Mouse (Mus musculus) frontal cortex, postnatal 14 days (tissue): ENCODE measurements around the gene Mfap2.

ENCODE experiments used
- DNase-seq, 2 experiments: peaks; one replicate each; pipeline ENCODE4 v3.0.0; 2022; ENCODE audit warnings: low spot score in 2 of 2

Gene Mfap2

GRCm38 (mm10) chr4:141010118-141010517 lies at the start of gene Mfap2:
Gene Mfap2 (plus strand): TSS chr4:141010418.
- DNase-seq: no peak

GRCm38 (mm10) chr4:140960781-140961466 lies 49.3 kb upstream of the Mfap2 start, which contains the start of gene Sdhb:
Gene Sdhb (plus strand): TSS chr4:140961203.
- DNase-seq: peak; percentile 95 to 96

- peak in 1 of 2 experiments; percentile 35 for DNase-seq
Observed at GRCm38 (mm10) chr4:140961467-140962206, 48.6 kb upstream of the Mfap2 start.

GRCm38 (mm10) chr4:140962207-140962909 lies 47.9 kb upstream of the Mfap2 start:
- no peak for DNase-seq

GRCm38 (mm10) chr4:140962950-140963349 lies 47.3 kb upstream of the Mfap2 start:
- no peak for DNase-seq

- DNase-seq: peak in 1 of 2 experiments; percentile 31
Observed at GRCm38 (mm10) chr4:140963941-140964597, 46.1 kb upstream of the Mfap2 start.

GRCm38 (mm10) chr4:140964620-140965019 lies 45.6 kb upstream of the Mfap2 start:
- peak; percentile 54 to 71 for DNase-seq

GRCm38 (mm10) chr4:140967386-140968159 lies 42.6 kb upstream of the Mfap2 start:
- DNase-seq: no peak

GRCm38 (mm10) chr4:140971691-140972090 lies 38.5 kb upstream of the Mfap2 start:
- no peak for DNase-seq

- no peak for DNase-seq
Observed at GRCm38 (mm10) chr4:140974408-140974807, 35.8 kb upstream of the Mfap2 start.

- no peak for DNase-seq
Observed at GRCm38 (mm10) chr4:140975356-140975755, 34.9 kb upstream of the Mfap2 start.

GRCm38 (mm10) chr4:140977278-140977677 lies 32.9 kb upstream of the Mfap2 start:
- no peak for DNase-seq

GRCm38 (mm10) chr4:140977886-140978692 lies 32.1 kb upstream of the Mfap2 start:
- DNase-seq: no peak

- no peak for DNase-seq
Observed at GRCm38 (mm10) chr4:140981605-140982004, 28.6 kb upstream of the Mfap2 start.

GRCm38 (mm10) chr4:140982808-140983207 lies 27.4 kb upstream of the Mfap2 start:
- DNase-seq: no peak

- DNase-seq: no peak
Observed at GRCm38 (mm10) chr4:140983442-140983841, 26.8 kb upstream of the Mfap2 start.

- DNase-seq: no peak
Observed at GRCm38 (mm10) chr4:140984544-140984943, 25.7 kb upstream of the Mfap2 start.

- DNase-seq: no peak
Observed at GRCm38 (mm10) chr4:140986024-140986710, 24.1 kb upstream of the Mfap2 start.

GRCm38 (mm10) chr4:140986711-140987395 lies 23.4 kb upstream of the Mfap2 start, which contains the start of gene Atp13a2:
Gene Atp13a2 (plus strand): TSS chr4:140986873.
- DNase-seq: peak; percentile 87 to 90
